Mouse (Mus musculus) midbrain, embryonic 10.5 days (tissue): Measurements from ENCODE around the gene Ppm1l. TPM values are rescaled to one million over a fixed set of nuclear protein-coding genes. Genes with fewer than 3 reads are reported as not detected.
A peak's percentile ranks its signal among the peaks of the same experiment; 100 is the strongest.

Experiments
- DNase-seq: peaks from one replicate; pipeline ENCODE4 v3.0.0-alpha.2; 2017; ENCODE audit warnings: low spot score
- H3K27ac ChIP-seq: fragments of 300-500 bp; sonication (generic); replicated peaks from 2 replicates; pipeline ENCODE4 v1.5.1; 2016; ENCODE audit warnings: mild to moderate bottlenecking
- H3K27me3 ChIP-seq: fragments of 300-500 bp; sonication (generic); 2 replicates; pipeline ENCODE4 v1.6.1; 2016; ENCODE audit warnings: low read depth, mild to moderate bottlenecking; ENCODE audit not compliant: poor library complexity, severe bottlenecking
- H3K36me3 ChIP-seq: fragments of 300-500 bp; sonication (generic); 2 replicates; pipeline ENCODE4 v1.6.1; 2016; ENCODE audit warnings: mild to moderate bottlenecking, moderate library complexity
- H3K4me1 ChIP-seq: fragments of 300-500 bp; sonication (generic); 2 replicates; pipeline ENCODE4 v1.6.1; 2016
- H3K4me3 ChIP-seq: fragments of 300-500 bp; sonication (generic); 2 replicates; pipeline ENCODE4 v1.5.1; 2016; ENCODE audit warnings: mild to moderate bottlenecking, moderate library complexity
- H3K9me3 ChIP-seq: fragments of 300-500 bp; sonication (generic); replicated peaks from 2 replicates; pipeline ENCODE4 v1.6.1; 2016; ENCODE audit warnings: mild to moderate bottlenecking
- WGBS: fragments of 180-500 bp; shearing (Covaris S2); methylation state at CpG from one replicate; pipeline ENCODE4 v1.1.7; 2016; 5-methylcytosine and 5-hydroxymethylcytosine counted together
- polyA plus RNA-seq: library from polyadenylated mRNA; unstranded; fragments of >200 nt; fragmentation: Nextera tagmentation; extraction: Ambion mirVana; gene quantifications from 2 replicates; pipeline ENCODE4 v1.2.1, GENCODE M21; 2016

Gene Ppm1l
- polyA plus RNA-seq, 1 experiment from 2014 or later, result 14.8 TPM

GRCm38 (mm10) chr3:69490981-69491681 is 174.5 kb downstream of the Ppm1l start:
- H3K27me3 ChIP-seq, result no peaks in the 10 kb centered on the region
- 91% methylated on average over 6 of the region's 6 CpGs for WGBS

GRCm38 (mm10) chr3:69494233-69495010 is 177.8 kb downstream of the Ppm1l start:
- Histone ChIP-seq H3K27me3 (no peaks in the 10 kb centered on the region), H3K4me3 (no peak overlapping the region), H3K4me1 (no peaks in the 10 kb centered on the region), H3K9me3 (no peaks in the 10 kb centered on the region), H3K27ac (no peak overlapping the region), H3K36me3 (no peaks in the 10 kb centered on the region)
- WGBS, result 91% methylated on average over 4 of the region's 4 CpGs
- DNase-seq, result no peak

More at GRCm38 (mm10) chr3:69490981-69491681, 174.5 kb downstream of the Ppm1l start:
- no peaks in the 10 kb centered on the region for H3K36me3 ChIP-seq
- H3K27ac ChIP-seq, result no peak overlapping the region
- no peaks in the 10 kb centered on the region for H3K9me3 ChIP-seq
- no peak for DNase-seq
- no peak overlapping the region for H3K4me3 ChIP-seq
- no peaks in the 10 kb centered on the region for H3K4me1 ChIP-seq

GRCm38 (mm10) chr3:69497178-69497577 is 180.5 kb downstream of the Ppm1l start:
- 86% methylated on average over 3 of the region's 3 CpGs for WGBS
- Histone ChIP-seq H3K27me3 (no peaks in the 10 kb centered on the region), H3K4me3 (no peak overlapping the region), H3K4me1 (peaks cover 5% of the 10 kb centered on the region), H3K27ac (no peak overlapping the region), H3K9me3 (no peaks in the 10 kb centered on the region), H3K36me3 (no peaks in the 10 kb centered on the region)
- no peak for DNase-seq

- Histone ChIP-seq H3K4me1 (peaks cover 5% of the 10 kb centered on the region), H3K36me3 (no peaks in the 10 kb centered on the region), H3K27me3 (no peaks in the 10 kb centered on the region), H3K9me3 (no peaks in the 10 kb centered on the region), H3K27ac (no peak overlapping the region), H3K4me3 (no peak overlapping the region)
- DNase-seq, result peak; percentile 19
- 29% methylated on average over 6 of the region's 6 CpGs for WGBS
These were observed 185.3 kb downstream of the Ppm1l start for GRCm38 (mm10) chr3:69502009-69502408.

- Histone ChIP-seq H3K4me3 (no peak overlapping the region), H3K9me3 (no peaks in the 10 kb centered on the region), H3K27ac (no peak overlapping the region), H3K36me3 (no peaks in the 10 kb centered on the region), H3K27me3 (no peaks in the 10 kb centered on the region), H3K4me1 (peaks cover 5% of the 10 kb centered on the region)
- 69% methylated on average over 4 of the region's 4 CpGs for WGBS
- DNase-seq, result no peak
These were observed 185.9 kb downstream of the Ppm1l start for GRCm38 (mm10) chr3:69502527-69502926.

GRCm38 (mm10) chr3:69505090-69505489 is 188.4 kb downstream of the Ppm1l start:
- DNase-seq, result no peak
- WGBS, result 89% methylated on average over 7 of the region's 7 CpGs
- no peaks in the 10 kb centered on the region for H3K9me3 ChIP-seq

GRCm38 (mm10) chr3:69506352-69506751 is 189.7 kb downstream of the Ppm1l start:
- no peaks in the 10 kb centered on the region for H3K36me3 ChIP-seq
- DNase-seq, result no peak
- H3K4me3 ChIP-seq, result no peak overlapping the region
- 91% methylated on average over 4 of the region's 4 CpGs for WGBS
- H3K27me3 ChIP-seq, result no peaks in the 10 kb centered on the region
- H3K4me1 ChIP-seq, result peaks cover 5% of the 10 kb centered on the region
- no peak overlapping the region for H3K27ac ChIP-seq
- H3K9me3 ChIP-seq, result no peaks in the 10 kb centered on the region

More at GRCm38 (mm10) chr3:69505090-69505489, 188.4 kb downstream of the Ppm1l start:
- Histone ChIP-seq H3K36me3 (no peaks in the 10 kb centered on the region), H3K4me1 (peaks cover 5% of the 10 kb centered on the region), H3K27me3 (no peaks in the 10 kb centered on the region), H3K27ac (no peak overlapping the region), H3K4me3 (no peak overlapping the region)

- Histone ChIP-seq H3K4me1 (no peaks in the 10 kb centered on the region), H3K27ac (no peak overlapping the region), H3K4me3 (no peak overlapping the region), H3K9me3 (no peaks in the 10 kb centered on the region), H3K36me3 (no peaks in the 10 kb centered on the region), H3K27me3 (no peaks in the 10 kb centered on the region)
- DNase-seq, result no peak
- 93% methylated on average over 3 of the region's 3 CpGs for WGBS
These were observed 192.8 kb downstream of the Ppm1l start for GRCm38 (mm10) chr3:69509411-69509952.

GRCm38 (mm10) chr3:69511881-69512280 is 195.2 kb downstream of the Ppm1l start:
- Histone ChIP-seq H3K9me3 (no peaks in the 10 kb centered on the region), H3K27ac (no peak overlapping the region), H3K36me3 (no peaks in the 10 kb centered on the region), H3K27me3 (no peaks in the 10 kb centered on the region), H3K4me3 (no peak overlapping the region), H3K4me1 (peaks cover 5% of the 10 kb centered on the region; the same call in 1 of the 2 replicates)
- DNase-seq, result no peak
- 65% methylated on average over 7 of the region's 7 CpGs for WGBS

- Histone ChIP-seq H3K27ac (no peak overlapping the region), H3K4me1 (peaks cover 5% of the 10 kb centered on the region; the same call in 1 of the 2 replicates), H3K27me3 (no peaks in the 10 kb centered on the region), H3K9me3 (no peaks in the 10 kb centered on the region), H3K4me3 (no peak overlapping the region), H3K36me3 (no peaks in the 10 kb centered on the region)
- no peak for DNase-seq
- 70% methylated on average over 7 of the region's 7 CpGs for WGBS
These were observed 195.7 kb downstream of the Ppm1l start for GRCm38 (mm10) chr3:69512402-69512801.

GRCm38 (mm10) chr3:69515730-69516350 is 199.2 kb downstream of the Ppm1l start:
- Histone ChIP-seq H3K27me3 (no peaks in the 10 kb centered on the region), H3K9me3 (no peaks in the 10 kb centered on the region), H3K4me3 (no peak overlapping the region), H3K27ac (no peak overlapping the region), H3K36me3 (no peaks in the 10 kb centered on the region), H3K4me1 (peaks cover 18% of the 10 kb centered on the region)
- DNase-seq, result no peak
- 84% methylated on average over 13 of the region's 13 CpGs for WGBS

- WGBS, result 94% methylated on average over 9 of the region's 9 CpGs
- DNase-seq, result no peak
- Histone ChIP-seq H3K9me3 (peaks cover 7% of the 10 kb centered on the region; the same call in 1 of the 2 replicates), H3K27ac (no peak overlapping the region), H3K4me1 (peaks cover 18% of the 10 kb centered on the region), H3K36me3 (peaks cover 3% of the 10 kb centered on the region; the same call in 1 of the 2 replicates), H3K4me3 (no peak overlapping the region), H3K27me3 (no peaks in the 10 kb centered on the region)
These were observed 202.5 kb downstream of the Ppm1l start for GRCm38 (mm10) chr3:69519188-69519587.
